Mouse (Mus musculus): ENCODE measurements around the gene Ccdc36.

- no peak for TF ChIP-seq CTCF (IDR thresholded peaks at IDR 0.05; ENCODE audit: insufficient read depth, low read length)
- no peak for TF ChIP-seq POLR2A (IDR thresholded peaks at IDR 0.05; ENCODE audit: borderline replicate concordance, extremely low read depth, low read depth, low read length)
These were observed 25.2 kb upstream of the Ccdc36 start for GRCm38 (mm10) chr9:108453458-108453857.

All from lung, adult 2 months (tissue).